Mouse (Mus musculus): ENCODE results near the gene Ubxn2a. TPM values are rescaled to one million over a fixed set of nuclear protein-coding genes. Genes with fewer than 3 reads are reported as not detected.
A peak's percentile ranks its signal among the peaks of the same experiment; 100 is the strongest.
"Not testable (repeated sequence)": the region's sequence is repeated elsewhere in the genome, so short reads cannot be mapped to it uniquely, and the experiment has no call there.

Ubxn2a gene
- total RNA-seq (2022): 100 to 1,000 TPM; 142 to 163 (median 146) TPM

DNA sequence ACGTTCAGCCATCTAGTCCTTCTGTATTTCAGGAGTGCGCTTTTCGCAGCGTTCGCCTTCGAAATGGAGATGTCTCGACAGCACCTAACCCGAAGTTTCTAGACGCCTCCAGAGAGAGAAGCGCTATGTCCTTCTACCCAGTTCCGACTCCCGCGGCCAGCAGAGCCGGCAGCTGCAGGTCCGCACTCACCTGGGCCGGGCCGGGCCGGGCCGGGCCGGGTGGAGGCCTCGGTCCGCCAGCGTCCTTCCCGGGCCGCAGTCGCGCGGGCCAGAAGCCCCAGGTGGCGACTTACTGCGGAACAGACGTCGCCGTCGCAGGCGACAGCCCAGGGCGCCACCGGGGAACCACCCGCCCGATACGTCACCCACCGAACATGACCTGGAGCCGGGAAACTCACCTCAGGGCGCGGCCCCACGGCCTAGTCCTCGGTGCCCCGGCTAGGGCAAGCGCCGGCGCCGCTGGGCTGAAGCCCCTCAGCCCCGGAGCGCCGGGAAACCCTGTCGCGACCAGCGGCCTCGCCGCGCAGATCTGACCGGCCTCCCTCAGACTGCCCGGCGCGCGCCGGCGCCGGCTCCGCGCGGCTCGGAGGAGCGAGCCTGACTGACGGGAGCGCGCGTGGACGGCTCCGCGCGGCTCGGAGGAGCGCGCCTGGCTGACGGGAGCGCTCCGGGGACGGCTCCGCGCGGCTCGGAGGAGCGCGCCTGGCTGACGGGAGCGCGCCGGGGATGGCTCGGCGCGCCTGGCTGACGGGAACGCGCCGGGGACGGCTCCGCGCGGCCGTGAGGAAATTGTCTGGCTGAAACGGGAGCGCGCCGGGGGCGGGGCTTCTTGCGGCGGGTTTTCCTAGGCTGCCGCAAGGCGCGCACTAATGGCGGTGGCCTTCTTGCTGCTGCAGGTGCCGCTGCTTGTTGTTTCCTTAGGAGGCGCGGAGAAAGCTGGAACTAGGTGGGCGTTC lies at the start of gene Ubxn2a:
TSS of gene Ubxn2a (minus strand) at position 755 of the 956 bp plus-strand sequence.
- peak; percentile 93 to 96 for DNase-seq (ENCODE audit: low spot score in 2 of 2)

DNA sequence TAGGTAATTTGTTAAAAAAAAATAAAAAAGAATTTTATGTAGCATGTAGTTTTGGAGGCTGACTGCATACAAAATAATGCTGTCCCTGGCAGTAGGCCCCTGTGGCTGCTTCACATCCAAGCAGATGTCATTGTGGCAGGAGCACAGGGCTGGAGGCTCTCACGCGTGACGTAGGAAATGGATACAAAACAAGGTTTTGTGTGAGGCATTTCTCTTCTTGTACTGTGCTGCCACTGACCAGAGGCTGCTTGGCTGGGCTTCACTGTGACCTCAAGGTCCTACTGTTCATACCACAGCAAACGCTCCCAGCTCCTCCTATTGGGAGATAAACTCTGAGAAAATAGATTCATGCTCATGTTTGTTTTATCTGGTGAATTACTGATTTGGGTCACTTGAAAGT lies 45.7 kb upstream of the Ubxn2a start:
- no peak for DNase-seq (ENCODE audit: low spot score in 2 of 2)

DNA sequence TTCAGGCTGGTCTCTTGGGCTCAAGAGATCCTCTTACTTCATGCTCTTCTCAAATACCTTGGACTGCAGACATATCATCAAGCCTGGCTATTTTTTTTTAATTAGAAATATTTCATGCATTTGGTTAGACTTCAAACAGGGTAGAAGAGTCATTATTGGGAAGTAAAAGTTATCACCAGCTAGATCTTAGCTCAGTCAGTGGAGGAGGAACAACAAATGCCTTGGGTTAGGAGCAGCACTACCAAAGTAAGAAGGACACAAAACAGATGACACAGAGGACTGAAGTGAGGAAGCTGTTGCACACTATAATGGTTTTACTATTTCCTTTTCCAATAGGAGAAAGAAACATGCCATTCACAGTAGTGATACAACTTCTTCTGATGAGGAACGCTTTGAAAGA lies 44.8 kb upstream of the Ubxn2a start:
- no peak for DNase-seq (ENCODE audit: low spot score in 2 of 2)

DNA sequence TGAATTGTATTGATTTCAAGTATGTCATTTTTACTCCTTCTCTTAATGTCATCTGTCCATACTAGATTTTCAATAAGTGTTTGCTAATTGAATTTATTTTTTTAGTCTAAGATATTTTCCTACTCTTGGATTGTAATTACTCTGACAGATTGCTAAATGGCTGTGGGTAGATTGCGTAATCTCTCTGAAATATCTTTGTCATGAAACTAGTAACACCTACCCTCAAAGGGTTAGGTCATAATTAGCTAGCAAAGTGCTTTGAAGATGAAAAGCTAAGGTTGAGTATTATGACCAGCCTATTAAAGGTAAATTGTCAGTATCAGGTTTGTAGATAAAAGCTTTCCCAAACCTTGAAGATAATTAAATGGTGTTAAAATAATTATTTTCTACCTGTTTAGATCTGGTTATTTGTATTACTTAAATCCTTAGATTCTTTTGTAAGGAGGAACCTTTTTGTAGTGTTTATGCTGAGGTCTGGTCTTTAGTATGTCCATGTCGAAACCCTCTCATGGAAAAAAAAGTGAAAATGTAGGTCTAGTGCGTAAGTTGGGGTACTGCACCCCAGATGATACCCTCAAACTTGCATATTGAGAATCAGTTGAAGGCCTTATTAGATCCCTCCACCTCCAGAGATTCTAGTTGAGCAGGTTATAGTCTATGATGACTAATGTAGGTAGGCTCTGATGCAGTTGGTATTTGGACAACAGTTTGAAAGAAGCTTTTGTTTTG lies 23.5 kb upstream of the Ubxn2a start:
- DNase-seq (ENCODE audit: low spot score in 2 of 2): no peak

DNA sequence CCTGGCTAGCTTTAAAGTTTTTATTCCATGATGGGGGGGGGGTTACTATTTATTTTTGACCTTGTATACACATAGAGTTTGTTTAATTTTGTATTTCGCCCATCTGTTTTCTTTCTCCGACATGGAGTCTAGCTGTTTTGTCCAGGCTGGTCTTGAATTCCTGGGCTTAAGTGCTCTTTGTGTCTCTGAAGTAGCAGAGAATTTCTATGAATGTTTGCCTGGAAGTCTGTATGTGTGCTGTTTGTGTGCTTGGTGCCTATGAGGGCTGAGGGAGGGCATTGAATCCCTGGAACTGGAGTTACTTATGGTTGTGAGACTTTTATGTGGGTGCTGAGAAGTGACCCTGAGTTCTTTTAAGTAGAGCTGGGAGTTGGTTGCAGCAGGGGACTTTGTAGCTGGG lies 20.7 kb upstream of the Ubxn2a start:
- no peak for DNase-seq (ENCODE audit: low spot score in 2 of 2)

DNA sequence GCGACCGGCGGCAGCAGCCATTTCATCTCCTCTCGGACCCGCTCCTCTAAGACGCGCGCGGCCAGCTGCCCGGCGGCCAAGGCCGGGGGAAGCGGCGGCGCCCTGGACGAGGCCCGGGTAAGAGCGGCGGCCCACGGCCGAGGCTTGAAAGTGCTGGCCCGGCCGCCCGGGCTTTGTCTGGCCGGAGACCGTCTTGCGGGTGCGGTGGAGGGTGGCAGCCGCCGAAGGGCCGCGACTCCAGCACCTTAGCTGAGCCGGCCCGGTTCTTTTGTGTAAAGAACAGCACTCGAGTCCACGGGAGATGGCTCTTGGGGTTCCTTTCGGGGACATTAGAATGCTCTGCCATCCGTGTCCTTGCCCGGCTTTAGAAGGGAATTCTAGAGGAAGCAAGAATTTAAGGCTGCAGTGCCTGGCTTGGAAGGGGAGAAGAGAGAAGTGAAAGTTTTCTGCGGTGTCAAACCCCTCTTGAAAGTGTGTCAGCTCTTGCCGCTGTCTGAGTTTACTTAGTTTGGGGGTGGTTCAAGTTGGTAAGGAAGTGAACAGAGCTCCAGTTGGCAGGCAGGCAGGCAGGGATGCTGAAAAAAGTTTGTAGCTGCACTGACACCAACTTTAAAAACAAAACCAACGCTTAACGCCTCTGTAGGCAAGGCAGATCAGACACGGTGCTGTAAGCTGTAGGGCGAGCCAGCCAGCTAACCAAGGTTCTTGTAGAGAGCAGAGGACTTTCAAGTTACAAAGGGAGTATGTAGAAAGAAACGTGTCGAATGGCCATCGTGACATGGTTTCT lies 10.5 kb upstream of the Ubxn2a start:
- DNase-seq (ENCODE audit: low spot score in 2 of 2): peak; percentile 5 to 29

DNA sequence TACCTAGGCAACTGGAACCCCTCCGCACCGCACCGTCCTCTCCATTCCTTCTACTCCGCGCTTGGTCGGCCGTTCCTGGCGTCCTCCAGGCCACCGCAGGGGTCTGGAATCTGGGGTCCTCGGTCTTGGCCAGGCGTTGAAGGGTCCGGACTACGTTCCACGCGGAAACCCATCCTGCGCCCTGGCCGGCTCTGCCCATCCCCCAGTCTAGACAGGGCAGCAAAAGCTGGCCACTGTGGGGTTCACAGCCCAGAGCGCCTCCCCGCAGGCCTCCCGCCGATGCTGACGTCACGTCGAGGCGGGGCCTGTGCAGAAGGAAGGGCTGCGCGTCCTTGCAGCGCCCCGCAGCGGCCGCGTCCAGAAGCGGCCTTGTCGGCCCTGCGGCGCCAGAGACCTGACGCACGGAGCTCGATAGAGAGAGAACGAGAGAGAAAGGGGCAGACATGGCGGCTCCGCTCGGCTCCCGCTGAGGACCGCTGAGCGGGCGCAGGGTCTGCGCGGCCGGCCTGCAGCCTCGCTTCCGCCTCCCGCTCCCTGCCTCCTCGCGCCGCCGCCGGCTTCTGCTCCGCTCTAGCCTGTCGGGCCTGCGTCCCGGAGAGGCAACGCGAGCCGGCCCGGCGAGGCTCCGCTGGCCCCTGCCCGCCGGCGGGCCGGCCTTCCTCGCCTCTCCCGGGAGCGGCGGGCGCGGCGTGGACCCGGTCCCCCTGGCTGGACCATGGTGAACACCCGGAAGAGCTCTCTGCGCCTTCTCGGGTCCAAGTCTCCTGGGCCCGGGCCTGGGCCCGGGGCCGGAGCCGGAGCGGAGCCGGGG lies 9.7 kb upstream of the Ubxn2a start, which contains the start of gene Atad2b:
TSS of gene Atad2b (plus strand) at position 360 of the 811 bp plus-strand sequence.
- DNase-seq (ENCODE audit: low spot score in 2 of 2): peak; percentile 93 to 96

DNA sequence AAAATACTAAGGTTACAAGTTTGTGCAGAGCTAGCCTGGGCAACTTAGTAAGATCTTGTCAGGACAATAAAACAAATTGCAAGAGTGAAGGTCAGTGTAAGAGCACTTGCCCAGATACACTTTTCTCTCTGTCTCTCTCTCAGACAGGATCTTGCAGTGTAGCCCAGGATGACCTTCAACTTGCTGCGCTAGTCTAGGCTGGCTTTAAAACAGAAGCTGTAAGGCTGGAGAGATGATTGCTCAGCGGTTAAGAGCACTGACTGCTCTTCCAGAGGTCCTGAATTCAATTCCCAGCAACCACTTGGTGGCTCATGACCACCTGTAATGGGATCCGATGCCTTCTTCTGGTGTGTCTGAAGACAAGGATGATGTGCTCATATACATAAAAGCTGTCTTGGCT lies 7.4 kb upstream of the Ubxn2a start:
- no peak for DNase-seq (ENCODE audit: low spot score in 2 of 2)

DNA sequence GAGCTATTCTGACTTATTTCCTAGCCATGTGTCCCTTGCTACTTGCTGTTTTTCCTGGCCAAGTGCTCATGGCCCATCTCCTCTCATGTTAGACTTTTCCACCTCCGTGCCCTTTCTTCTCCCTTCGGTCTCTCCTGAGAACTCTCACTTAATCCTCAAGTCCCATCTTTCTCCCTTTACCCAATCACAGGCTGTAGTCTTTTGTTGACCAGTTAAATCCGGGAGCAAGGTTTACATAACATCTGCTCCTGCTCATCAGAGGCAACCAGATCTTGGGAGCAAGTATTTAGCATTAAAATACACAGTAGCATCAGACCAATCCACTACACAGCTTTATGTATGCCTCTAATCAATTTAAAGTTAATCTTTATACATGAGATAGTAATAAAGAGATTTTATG lies 6.9 kb upstream of the Ubxn2a start:
- DNase-seq (ENCODE audit: low spot score in 2 of 2): no peak

DNA sequence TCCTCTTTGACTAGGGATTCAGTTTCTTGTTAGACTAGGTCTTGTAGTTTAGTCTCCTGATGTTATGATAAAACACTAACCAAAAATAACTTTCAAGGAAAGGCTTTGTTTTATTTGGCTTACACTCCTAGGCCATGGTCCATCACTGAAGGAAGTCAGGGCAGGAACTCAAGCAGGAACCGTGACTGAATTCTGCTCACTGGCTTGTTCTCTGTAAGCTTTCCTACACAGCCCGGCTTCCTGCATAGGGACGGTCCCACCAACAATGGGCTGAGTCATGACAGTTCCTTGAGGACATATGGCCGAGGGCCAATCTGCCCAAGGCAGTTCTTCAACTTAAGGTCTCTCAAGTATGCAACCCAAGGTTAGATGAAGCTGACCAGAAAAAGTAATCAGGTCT lies 4.2 kb upstream of the Ubxn2a start:
- no peak for DNase-seq (ENCODE audit: low spot score in 2 of 2)

DNA sequence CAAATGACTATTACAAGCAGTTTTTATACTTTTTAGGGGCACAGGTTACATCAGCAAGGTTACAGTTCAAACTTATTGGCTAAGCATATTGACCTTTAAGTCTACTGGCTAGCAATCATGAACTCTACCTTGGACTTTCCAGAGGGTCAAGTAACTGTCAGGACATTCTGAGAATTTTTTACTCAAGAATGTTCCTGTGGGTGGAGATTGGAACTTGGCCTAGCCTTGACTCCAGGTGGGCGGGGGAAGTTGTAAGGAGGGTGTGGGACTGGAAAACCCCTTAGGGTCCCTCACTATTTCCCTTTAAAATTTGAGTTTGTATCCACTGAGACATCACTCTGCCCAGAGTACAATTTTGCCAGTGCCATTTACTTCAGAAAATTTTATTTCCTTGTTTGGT lies 3.0 kb upstream of the Ubxn2a start:
- not testable (repeated sequence) for DNase-seq (ENCODE audit: low spot score in 2 of 2)

DNA sequence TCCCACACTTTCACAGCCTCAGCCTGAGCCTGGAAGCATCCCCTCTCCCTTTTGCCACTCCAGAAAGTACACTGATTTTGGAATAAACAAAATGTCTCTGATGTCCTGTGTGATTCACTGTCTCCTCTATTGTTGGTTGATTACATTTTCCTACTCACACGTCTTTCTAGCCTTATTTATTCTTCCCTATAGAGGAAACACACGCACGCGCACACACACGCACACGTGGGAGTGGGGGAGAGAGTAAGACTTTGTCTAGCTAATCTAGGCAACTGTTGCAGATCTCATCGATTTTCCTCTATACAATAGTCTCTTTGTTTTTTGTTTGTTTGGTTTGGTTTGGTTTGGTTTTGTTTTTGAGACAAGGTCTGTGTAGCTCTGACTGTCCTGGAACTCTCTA lies 886 bp upstream of the Ubxn2a start:
- DNase-seq (ENCODE audit: low spot score in 2 of 2): no peak

DNA sequence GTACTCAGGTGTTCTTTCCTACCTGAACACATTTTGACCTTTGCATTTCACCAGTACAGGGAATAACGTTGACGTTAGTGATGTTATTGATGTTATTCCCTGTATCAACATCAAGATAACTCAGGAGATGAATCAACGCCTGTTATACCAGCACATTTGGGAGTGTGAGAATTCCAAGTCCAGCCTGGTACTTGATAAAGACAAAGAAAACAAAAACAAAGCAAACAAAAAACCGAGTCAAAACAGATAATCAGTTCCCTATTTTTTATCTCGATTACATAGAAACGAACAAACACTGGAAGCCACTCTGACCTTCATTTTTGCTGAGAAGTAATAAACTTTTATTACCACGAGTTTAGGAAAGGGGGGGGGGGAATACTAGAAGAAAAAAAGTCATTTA lies 1.0 kb downstream of the Ubxn2a start:
- DNase-seq (ENCODE audit: low spot score in 2 of 2): no peak

DNA sequence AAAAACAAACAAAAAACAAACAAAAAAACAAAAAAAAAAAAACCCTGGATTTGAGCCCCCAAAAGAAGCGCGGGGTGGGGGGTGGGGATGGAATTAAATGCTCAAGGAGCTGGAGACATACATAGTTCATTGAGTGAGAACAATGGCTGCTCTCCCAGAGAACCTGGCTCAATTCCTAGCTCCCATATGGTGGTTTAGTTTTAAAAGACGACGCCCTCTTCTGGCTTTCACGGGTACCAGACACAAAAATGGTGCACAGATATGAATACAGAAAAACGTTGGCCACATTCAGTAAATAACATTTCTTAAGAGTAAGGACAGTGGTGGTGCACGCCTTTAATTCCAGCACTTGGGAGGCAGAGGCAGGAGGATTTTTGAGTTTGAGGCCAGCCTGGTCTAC lies 1.6 kb downstream of the Ubxn2a start:
- no peak for DNase-seq (ENCODE audit: low spot score in 2 of 2)

DNA sequence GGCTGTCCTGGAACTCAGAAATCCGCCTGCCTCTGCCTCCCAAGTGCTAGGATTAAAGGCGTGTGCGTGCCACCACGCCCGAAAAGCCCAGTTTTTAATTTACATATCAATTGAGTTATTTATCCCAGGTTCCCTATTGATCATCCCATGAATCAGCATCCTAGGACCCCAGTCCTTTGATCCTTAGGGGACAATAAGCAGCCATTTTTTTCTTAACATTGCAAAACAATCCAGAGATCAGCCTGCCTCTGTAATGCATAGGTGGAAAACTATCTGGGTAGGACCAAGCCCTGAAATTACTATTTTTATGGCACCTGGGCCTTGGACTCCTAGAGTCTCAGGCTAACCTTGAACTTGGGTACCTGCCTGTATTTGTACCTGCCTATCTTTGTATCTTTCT lies 9.5 kb downstream of the Ubxn2a start:
- no peak for DNase-seq (ENCODE audit: low spot score in 2 of 2)

DNA sequence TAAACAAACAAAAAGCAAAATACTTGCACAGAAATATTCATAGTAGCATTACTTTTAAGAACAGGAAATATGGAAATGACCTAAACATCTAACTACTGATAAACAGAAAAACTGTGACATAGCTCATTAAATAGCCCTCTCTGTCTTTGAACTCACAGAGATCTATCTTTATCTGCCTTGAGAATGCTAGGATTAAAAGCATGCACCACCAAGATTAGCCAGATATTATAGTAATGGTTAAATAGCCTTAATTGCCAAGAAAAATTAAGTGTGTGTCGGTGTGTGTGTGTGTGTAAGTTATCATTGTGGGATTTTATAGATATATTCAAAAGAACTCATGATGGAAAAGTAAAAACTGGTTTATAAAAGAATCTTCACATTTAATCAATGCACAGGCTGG lies 17.6 kb downstream of the Ubxn2a start:
- no peak for DNase-seq (ENCODE audit: low spot score in 2 of 2)

DNA sequence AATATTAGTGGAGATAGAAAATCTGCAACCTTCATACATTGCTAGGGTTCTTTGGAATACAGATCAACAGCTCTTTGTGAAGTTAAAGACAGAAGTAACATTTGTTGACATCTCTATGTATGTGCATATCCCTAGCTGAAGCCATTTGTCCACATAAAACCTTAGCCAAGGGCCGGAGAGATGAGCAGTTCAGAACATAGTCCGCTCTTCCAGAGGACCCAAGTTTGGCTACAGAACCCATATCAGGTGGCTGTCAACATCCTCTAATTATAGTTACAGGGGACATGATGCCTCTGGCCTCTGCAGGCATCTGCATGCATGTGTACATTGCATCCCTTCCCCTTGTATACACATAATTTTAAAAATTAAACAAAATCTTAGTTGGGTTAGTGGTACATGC lies 18.3 kb downstream of the Ubxn2a start:
- DNase-seq (ENCODE audit: low spot score in 2 of 2): peak in 1 of 2 experiments; percentile 9

DNA sequence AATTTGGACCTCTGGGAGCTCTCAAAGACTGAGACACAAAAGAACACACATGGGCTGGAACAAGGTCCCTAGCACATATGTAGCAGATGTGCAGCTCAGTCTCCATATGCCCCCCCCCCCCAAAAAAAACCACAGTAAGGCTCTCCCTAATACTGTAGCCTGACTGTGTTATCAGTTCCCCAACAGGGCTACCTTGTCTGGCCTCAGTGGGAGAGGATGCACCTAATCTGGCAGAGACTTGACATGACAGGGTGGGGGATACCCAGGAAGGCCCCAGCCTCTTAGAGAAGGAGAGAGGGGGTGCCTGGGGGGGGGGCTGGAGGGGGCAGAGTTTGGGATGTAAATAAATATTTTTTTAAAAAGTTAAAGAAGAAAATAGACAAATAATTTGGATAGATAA lies 18.8 kb downstream of the Ubxn2a start:
- no peak for DNase-seq (ENCODE audit: low spot score in 2 of 2)

DNA sequence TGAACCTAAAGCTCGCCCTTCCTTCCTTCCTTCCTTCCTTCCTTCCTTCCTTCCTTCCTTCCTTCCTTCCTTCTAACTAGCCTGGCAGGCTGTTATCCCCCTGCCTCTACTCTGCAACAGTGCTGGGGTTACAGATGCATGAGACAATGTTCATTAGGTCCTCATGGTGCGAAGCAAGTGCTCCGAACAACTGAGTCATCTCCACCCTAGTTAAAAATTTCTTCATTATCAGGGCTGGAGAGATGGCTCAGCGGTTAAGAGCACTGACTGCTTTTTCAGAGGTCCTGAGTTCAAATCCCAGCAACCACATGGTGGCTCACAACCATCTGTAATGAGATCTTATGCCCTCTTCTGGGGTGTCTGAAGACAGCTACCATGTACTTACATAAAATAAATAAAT lies 20.9 kb downstream of the Ubxn2a start:
- DNase-seq (ENCODE audit: low spot score in 2 of 2): not testable (repeated sequence)

DNA sequence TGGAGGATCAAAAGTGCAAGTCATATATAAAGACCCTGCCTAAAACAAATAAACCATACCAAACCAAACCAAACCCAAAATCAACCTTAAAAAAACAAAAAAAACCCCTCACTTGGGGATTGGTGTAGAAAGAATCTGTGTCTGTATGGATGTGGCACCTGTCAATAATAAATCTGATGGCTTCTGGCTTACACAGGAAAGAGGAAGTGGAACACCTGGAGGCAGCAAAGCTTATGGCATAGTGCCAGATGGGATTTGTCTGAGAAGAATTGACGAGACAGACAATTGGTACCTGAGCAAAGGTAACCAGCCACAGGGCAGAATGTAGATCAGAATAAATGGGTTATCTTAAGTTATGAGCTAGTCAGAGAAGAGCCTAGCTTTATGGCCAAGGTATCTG lies 22.4 kb downstream of the Ubxn2a start:
- no peak for DNase-seq (ENCODE audit: low spot score in 2 of 2)

DNA sequence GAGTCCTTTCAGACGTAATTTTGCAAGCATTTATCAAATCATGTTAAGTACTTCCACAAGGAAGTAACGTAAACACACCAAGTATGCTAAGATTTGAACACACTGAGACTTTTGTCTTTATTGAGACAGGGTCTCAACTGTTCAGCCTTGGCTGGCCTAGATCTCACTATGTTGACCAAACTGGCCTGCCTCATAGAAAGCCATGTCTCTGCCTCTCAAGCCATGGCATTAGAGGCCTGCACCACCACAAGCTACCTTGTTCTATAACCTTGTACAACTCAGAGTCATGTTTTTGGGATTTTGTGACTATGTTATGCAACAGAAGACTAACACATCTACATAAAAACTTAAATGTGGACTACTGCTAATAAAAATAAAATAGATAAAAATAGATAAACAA lies 25.4 kb downstream of the Ubxn2a start:
- DNase-seq (ENCODE audit: low spot score in 2 of 2): no peak

Measured in gastrocnemius, adult 8-10 months (tissue).